Mouse (Mus musculus): ENCODE data around the gene Gm17027. TPM values are rescaled to one million over a fixed set of nuclear protein-coding genes. Genes with fewer than 3 reads are reported as not detected.

Gene Gm17027
- total RNA-seq (2023) = not detected

GRCm38 (mm10) chr14:42162522-42162921 is at the start of gene Gm17027:
TSS of gene Gm17027 (minus strand) at chr14:42162622.

GRCm38 (mm10) chr14:42190691-42191090 is 28.3 kb upstream of the Gm17027 start, which contains the start of gene Gm3573:
TSS of gene Gm3573 (minus strand) at chr14:42190791.

GRCm38 (mm10) chr14:42117269-42117668 is 45.2 kb downstream of the Gm17027 start, which contains the start of gene Gm7951:
TSS of gene Gm7951 (minus strand) at chr14:42117369.

Other genes starting within 250 kb of the Gm17027 start
- not detected for gene 1700049E17Rik1, start 237.7 kb downstream of the Gm17027 start, total RNA-seq (2023)
- gene 1700024B05Rik, start 218.6 kb downstream of the Gm17027 start, total RNA-seq (2023) = not detected
- not detected for gene Gm6401, start 194.7 kb downstream of the Gm17027 start, total RNA-seq (2023)
- not detected for gene Gm3543, start 179.3 kb downstream of the Gm17027 start, total RNA-seq (2023)
- not detected for gene Gm7951, start 45.3 kb downstream of the Gm17027 start, total RNA-seq (2023)
- not detected for gene Gm3573, start 28.2 kb upstream of the Gm17027 start, total RNA-seq (2023)
- gene Gm17026, start 97.4 kb upstream of the Gm17027 start, total RNA-seq (2023) = not detected
- gene Gm9611, start 134.7 kb upstream of the Gm17027 start, total RNA-seq (2023) = not detected
- gene Gm7995, start 147.6 kb upstream of the Gm17027 start, total RNA-seq (2023) = not detected

Data from neutrophil, adult 83 days (primary cell).